Mouse (Mus musculus) T-cell, adult 66 days (primary cell): ENCODE measurements around the gene Serhl. TPM values are rescaled to one million over a fixed set of nuclear protein-coding genes. Genes with fewer than 3 reads are reported as not detected.

ENCODE experiments used
- total RNA-seq, 2 experiments: library from RNA; stranded (reverse); gene quantifications; 3 replicates in 1 of 2; 4 replicates in 1 of 2; pipeline ENCODE4 v1.2.4; 2023

Serhl gene
- 10 to 100 TPM; 19.0 to 30.2 TPM for total RNA-seq

DNA sequence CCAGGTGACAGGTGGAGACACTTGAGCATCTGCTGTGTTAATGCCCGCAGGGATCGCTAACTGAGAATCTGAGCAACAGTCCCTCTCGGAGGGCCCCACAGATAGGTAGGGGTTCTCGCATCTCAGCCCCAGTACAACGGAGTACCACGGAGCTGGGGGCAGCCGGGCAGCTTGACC, at the start of gene Serhl:
Gene Serhl (plus strand): TSS at position 78 of the 177 bp plus-strand sequence.

GRCm38 (mm10) chr15:83122566-83123145, 33.4 kb downstream of the Serhl start, which contains the start of gene Rrp7a:
Rrp7a (minus strand) TSS chr15:83122801.

GRCm38 (mm10) chr15:83149196-83150072, 60.1 kb downstream of the Serhl start, which contains the start of gene Poldip3:
Poldip3 (minus strand) TSS chr15:83149384.

Other genes starting within 250 kb of the Serhl start
- 100 to 1,000 TPM; 221 to 229 TPM for gene Tcf20, start 101.6 kb upstream of the Serhl start, total RNA-seq
- gene Nfam1, start 56.2 kb upstream of the Serhl start, total RNA-seq = 1 to 10 TPM; 6.1 to 8.3 TPM
- gene Rrp7a, start 33.3 kb downstream of the Serhl start, total RNA-seq = 100 to 1,000 TPM; 109 to 110 TPM
- 100 to 1,000 TPM; 187 to 222 TPM for gene Poldip3, start 59.9 kb downstream of the Serhl start, total RNA-seq
- 10 to 100 TPM; 38.2 to 46.2 TPM for gene Cyb5r3, start 83.1 kb downstream of the Serhl start, total RNA-seq
- under 1 TPM in 1 of 2 experiments, not detected in 1; 0.44 TPM for gene A4galt, start 162.3 kb downstream of the Serhl start, total RNA-seq